In the genomic region with DNA sequence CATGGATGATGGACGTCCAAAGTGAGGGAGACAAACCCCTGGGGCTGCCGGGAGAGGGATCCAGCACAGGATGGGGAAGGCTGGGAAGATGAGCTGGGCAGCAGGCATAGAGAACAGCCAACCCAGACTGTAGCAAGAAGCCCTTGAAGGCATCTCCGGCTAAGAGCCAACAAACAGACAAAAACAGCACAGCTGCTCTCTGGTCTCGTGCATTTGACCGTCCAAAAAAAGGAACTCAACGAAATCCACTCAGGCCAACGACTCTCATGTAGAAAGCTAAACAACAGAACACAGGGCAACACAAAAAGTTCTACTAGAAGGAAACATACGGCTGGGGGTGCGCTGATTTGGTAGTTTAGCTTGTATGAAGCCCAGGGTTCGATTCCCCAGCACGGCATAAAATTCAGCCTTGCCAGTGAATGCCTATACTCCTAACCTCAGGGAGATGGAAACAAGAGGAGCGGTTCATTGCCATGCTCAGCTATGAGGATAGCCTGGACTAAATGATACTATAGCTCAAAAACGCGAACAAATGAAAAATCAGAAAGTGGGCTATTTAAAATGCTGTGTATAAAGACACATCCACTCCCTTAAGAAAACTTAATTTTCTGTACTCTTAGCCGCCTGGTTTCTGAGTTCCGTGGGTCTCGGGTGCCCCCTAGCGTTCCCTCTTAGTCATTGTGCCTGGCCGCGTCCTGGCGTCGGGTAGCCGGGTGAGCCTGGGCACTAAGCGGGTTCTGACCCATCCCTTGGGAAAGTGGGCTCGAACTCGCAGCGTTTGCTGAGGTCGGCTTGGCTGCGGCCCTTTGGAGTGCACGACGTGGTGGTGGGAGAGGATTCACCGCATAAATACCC, we compare ENCODE assay signal across 8 mouse cellular contexts. TPM values are rescaled to one million over a fixed set of nuclear protein-coding genes. Genes with fewer than 3 reads are reported as not detected.
DNase-seq lines count a peak whose midpoint lies in the region; ATAC-seq and TF ChIP-seq lines count a peak whose summit lies in the region.

No protein-coding gene starts in this region.

- H3K4me2 ChIP-seq in hindbrain, embryonic 15.5 days: peak overlapping the region; percentile 59

- H3K4me1 ChIP-seq in hindbrain, embryonic 15.5 days (replicated peaks): peaks cover 39% of the 10 kb centered on the region
- peaks cover 59% of the 10 kb centered on the region for H3K4me1 ChIP-seq in megakaryocyte, embryonic 14.5 days

- peak overlapping the region; percentile 36 for H3K4me3 ChIP-seq in hindbrain, embryonic 15.5 days
- H3K4me3 ChIP-seq in left cerebral cortex, adult 2 months: peak overlapping the region; percentile 57
- peak overlapping the region; percentile 96 for H3K4me3 ChIP-seq in megakaryocyte, embryonic 14.5 days (replicated peaks)

- intact Hi-C loops in left cerebral cortex, adult 2 months (cut with DNase I): loop anchor here (2.0 to 10.0 kb wide), 3 partner anchors 245 to 425 kb away; a partner anchor contains a TSS

- no peaks in the 10 kb centered on the region for H3K36me3 ChIP-seq in hindbrain, embryonic 15.5 days
- H3K36me3 ChIP-seq in megakaryocyte, embryonic 14.5 days (replicated peaks; ENCODE audit: low read length): no peaks in the 10 kb centered on the region

- peak; percentile 98 for TF ChIP-seq CTCF in left cerebral cortex, adult 2 months (IDR thresholded peaks at IDR 0.05)

- ATAC-seq in hindbrain, embryonic 15.5 days (ENCODE audit: low FRiP score, low read depth): no peak

- peaks cover 17% of the 10 kb centered on the region for H3K27me3 ChIP-seq in hindbrain, embryonic 15.5 days
- peaks cover 5% of the 10 kb centered on the region for H3K27me3 ChIP-seq in megakaryocyte, embryonic 14.5 days (replicated peaks)

- 21% methylated on average over 32 of the region's 32 CpGs for WGBS in hindbrain, embryonic 15.5 days

- H3K9ac ChIP-seq in hindbrain, embryonic 15.5 days: no peak overlapping the region

- peak; percentile 87 for DNase-seq in adipocyte (ENCODE audit: low spot score)
- DNase-seq in cerebellum, postnatal 4 days (ENCODE audit: low spot score in 2 of 2): peak; percentile 77 to 86
- DNase-seq in gastrocnemius, adult 18-20 months (ENCODE audit: low spot score): peak; percentile 87
- DNase-seq in left cerebral cortex, adult 2 months (ENCODE audit: extremely low spot score in 1 of 2, low spot score in 2 of 2): peak; percentile 80 to 87
- DNase-seq in right cerebral cortex, adult 18-20 months: peak; percentile 78
- DNase-seq in urinary bladder, postnatal 14 days (ENCODE audit: low spot score): peak; percentile 83

- no peaks in the 10 kb centered on the region for H3K9me3 ChIP-seq in hindbrain, embryonic 15.5 days
- H3K9me3 ChIP-seq in megakaryocyte, embryonic 14.5 days: no peaks in the 10 kb centered on the region

- no peak overlapping the region for H3K27ac ChIP-seq in hindbrain, embryonic 15.5 days (replicated peaks)
- no peak overlapping the region for H3K27ac ChIP-seq in left cerebral cortex, adult 2 months

RNA-seq across cellular contexts. Expression of a gene that starts 2.7 kb away (rescaled TPM):
- total RNA-seq in gastrocnemius, adult 18-20 months (2021): under 1 TPM in 1 of 2 experiments, not detected in 1; 0.27 TPM
- polyA plus RNA-seq in hindbrain, embryonic 15.5 days (2015; fragmentation: Nextera tagmentation; extraction: Ambion mirVana): 14.0 and 16.0 TPM in 2 replicates
- 10 to 100 TPM; 13.0 to 13.3 TPM for total RNA-seq in left cerebral cortex, adult 2 months (2021)
- polyA plus RNA-seq in megakaryocyte, embryonic 14.5 days (2012; ENCODE audit: insufficient read depth, low replicate concordance): 2.1 and 2.3 TPM in 2 replicates

RNA-seq across cellular contexts. Expression of a gene that starts 6.6 kb away (rescaled TPM):
- total RNA-seq in gastrocnemius, adult 18-20 months (2021): 1 to 10 TPM; 6.8 to 8.0 TPM
- 4.4 and 4.8 TPM in 2 replicates for polyA plus RNA-seq in hindbrain, embryonic 15.5 days (2015; fragmentation: Nextera tagmentation; extraction: Ambion mirVana)
- 10 to 100 TPM; 11.4 to 12.3 TPM for total RNA-seq in left cerebral cortex, adult 2 months (2021)
- 1.0 and 4.3 TPM in 2 replicates for polyA plus RNA-seq in megakaryocyte, embryonic 14.5 days (2012; ENCODE audit: insufficient read depth, low replicate concordance)

RNA-seq across cellular contexts. Expression of a gene that starts 45.5 kb away (rescaled TPM):
- 10 to 100 TPM; 20.8 to 24.9 TPM for total RNA-seq in gastrocnemius, adult 18-20 months (2021)
- 83.6 and 85.1 TPM in 2 replicates for polyA plus RNA-seq in hindbrain, embryonic 15.5 days (2015; fragmentation: Nextera tagmentation; extraction: Ambion mirVana)
- 100 to 1,000 TPM in 1 of 2 experiments, 10 to 100 TPM in 1; 94.4 to 107 TPM for total RNA-seq in left cerebral cortex, adult 2 months (2021)
- polyA plus RNA-seq in megakaryocyte, embryonic 14.5 days (2012; ENCODE audit: insufficient read depth, low replicate concordance): 11.5 and 21.2 TPM in 2 replicates

RNA-seq across cellular contexts. Expression of a gene that starts 45.6 kb away (rescaled TPM):
- total RNA-seq in gastrocnemius, adult 18-20 months (2021): 1 to 10 TPM; 2.4 to 2.9 TPM
- 7.3 and 7.6 TPM in 2 replicates for polyA plus RNA-seq in hindbrain, embryonic 15.5 days (2015; fragmentation: Nextera tagmentation; extraction: Ambion mirVana)
- total RNA-seq in left cerebral cortex, adult 2 months (2021): 10 to 100 TPM; 46.7 to 50.0 TPM
- polyA plus RNA-seq in megakaryocyte, embryonic 14.5 days (2012; ENCODE audit: insufficient read depth, low replicate concordance): 4.0 and 4.3 TPM in 2 replicates

Comparison
In these comparisons a context has a peak if more than half of its experiments do, and no peak if none do; other contexts are left out.
1. H3K4me3 ChIP-seq: peak in every context shown above with its lines; median percentile 96 in megakaryocyte, embryonic 14.5 days; 57 in left cerebral cortex, adult 2 months; 36 in hindbrain, embryonic 15.5 days.
2. RNA of a gene that starts 2.7 kb away (total RNA-seq): 13.0 to 13.3 TPM in left cerebral cortex, adult 2 months; 0.27 TPM in gastrocnemius, adult 18-20 months; every median in the first group is over 10 times any median in the second.
3. Peak in every context shown above with its lines, with median percentiles within 50 percentile points of each other: DNase-seq.